Mouse (Mus musculus) left cerebral cortex, adult 6 months (tissue): ENCODE results near the gene Cd163. TPM values are rescaled to one million over a fixed set of nuclear protein-coding genes. Genes with fewer than 3 reads are reported as not detected.

ENCODE experiments used
- long read RNA-seq, 2 experiments: library from polyadenylated mRNA; unstranded; transcript quantifications; one replicate each; pipeline ENCODE4 v2.0.0; 2019 to 2020
- polyA plus RNA-seq: library from polyadenylated mRNA; unstranded; fragments of <200 nt; fragmentation: Nextera tagmentation; gene quantifications from 2 replicates; pipeline ENCODE4 v1.2.3, GENCODE M21; 2021

Gene Cd163
- polyA plus RNA-seq: 0.54 and 0.59 TPM in 2 replicates
- long read RNA-seq, experiment 1, partial matches to known transcripts: 1 of 1 reads
- long read RNA-seq, experiment 1, other reads (novel, unspliced or antisense): 0 of 1 reads
- long read RNA-seq, experiment 2, partial matches to known transcripts: 2 of 2 reads
- long read RNA-seq, experiment 2, other reads (novel, unspliced or antisense): 0 of 2 reads

DNA sequence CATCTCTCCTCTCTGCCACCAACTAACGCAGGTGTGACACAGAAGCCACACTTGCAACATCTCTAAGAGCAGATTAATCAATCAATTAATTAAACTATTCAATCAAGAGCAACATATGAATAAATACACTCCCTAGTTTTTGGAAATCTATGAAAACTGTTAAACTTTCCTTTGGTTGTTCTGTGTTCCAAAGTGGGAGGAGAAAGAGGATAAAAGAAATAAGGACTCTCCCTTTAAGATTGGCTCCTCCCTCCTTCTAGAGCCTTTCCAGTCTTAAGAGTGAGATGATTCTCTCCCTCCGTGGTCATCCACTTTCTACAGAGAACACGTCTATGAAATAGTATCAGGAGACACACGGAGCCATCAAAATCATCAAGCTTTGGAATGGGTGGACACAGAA is at the start of gene Cd163:
TSS of gene Cd163 (plus strand) at position 301 of the 400 bp plus-strand sequence.

Other genes starting within 250 kb of the Cd163 start
- gene Vmn2r27, start 72.8 kb upstream of the Cd163 start, polyA plus RNA-seq: not detected in 2 replicates
- 19.6 and 21.0 TPM in 2 replicates for gene Pex5, start 110.4 kb downstream of the Cd163 start, polyA plus RNA-seq
- gene Clstn3, start 160.1 kb downstream of the Cd163 start, polyA plus RNA-seq: 47.8 and 63.4 TPM in 2 replicates
- 0.40 and 0.51 TPM in 2 replicates for gene C1rl, start 188.5 kb downstream of the Cd163 start, polyA plus RNA-seq
- gene C1ra, start 207.7 kb downstream of the Cd163 start, polyA plus RNA-seq: 2.4 and 2.5 TPM in 2 replicates
- 0.43 and 0.45 TPM in 2 replicates for gene C1s1, start 237.7 kb downstream of the Cd163 start, polyA plus RNA-seq